Mouse (Mus musculus): Measurements from ENCODE around the gene Zscan10. TPM values are rescaled to one million over a fixed set of nuclear protein-coding genes. Genes with fewer than 3 reads are reported as not detected.
"Not testable (repeated sequence)": the region's sequence is repeated elsewhere in the genome, so short reads cannot be mapped to it uniquely, and the experiment has no call there.

Gene Zscan10
- polyA plus RNA-seq, 1 experiment: not detected

DNA sequence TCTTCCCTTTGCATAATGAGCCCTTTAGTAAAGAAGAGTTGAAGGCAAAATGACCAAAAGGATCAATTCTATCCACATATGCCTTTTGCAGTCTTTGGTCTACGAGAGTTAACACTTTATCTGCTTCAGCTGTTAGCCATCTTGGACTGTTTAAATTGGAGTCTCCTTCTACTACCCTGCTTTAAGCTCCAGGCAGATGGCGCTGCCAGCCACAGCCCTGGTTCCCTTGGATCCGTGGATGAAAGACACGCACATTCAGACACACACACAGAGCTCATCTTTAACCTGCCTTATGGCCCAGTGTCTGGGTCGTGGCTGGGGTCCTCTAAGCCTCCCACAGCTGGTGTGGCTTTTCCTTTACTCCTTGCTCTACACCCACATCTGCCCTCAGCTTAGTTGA is 29.6 kb upstream of the Zscan10 start:
- Histone ChIP-seq H3K27ac (replicated peaks; ENCODE audit: low read depth, low read length) (no peak overlapping the region), H3K4me1 (ENCODE audit: control insufficient read depth, insufficient read depth, insufficient read length, low read length) (no peaks in the 10 kb centered on the region), H3K4me3 (ENCODE audit: insufficient read depth, low read depth, low read length) (no peak overlapping the region)

DNA sequence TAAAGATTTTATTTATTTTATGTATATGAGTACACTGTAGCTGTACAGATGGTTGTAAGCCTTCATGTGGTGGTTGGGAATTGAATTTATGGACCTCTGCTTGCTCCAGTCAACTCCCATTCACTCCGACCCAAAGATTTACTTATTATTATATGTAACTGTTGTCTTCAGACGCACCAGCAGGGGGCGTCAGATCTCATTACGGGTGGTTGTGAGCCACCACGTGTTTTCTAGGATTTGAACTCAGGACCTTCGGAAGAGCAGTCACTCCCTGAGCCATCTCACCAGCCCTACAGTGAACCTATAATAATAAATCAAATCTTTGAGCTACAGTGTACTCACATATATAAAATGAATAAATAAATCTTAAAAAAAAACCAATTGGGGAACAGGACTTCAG is 28.6 kb upstream of the Zscan10 start:
- Histone ChIP-seq H3K27ac (replicated peaks; ENCODE audit: low read depth, low read length) (no peak overlapping the region), H3K4me1 (ENCODE audit: control insufficient read depth, insufficient read depth, insufficient read length, low read length) (no peaks in the 10 kb centered on the region), H3K4me3 (ENCODE audit: insufficient read depth, low read depth, low read length) (no peak overlapping the region)

DNA sequence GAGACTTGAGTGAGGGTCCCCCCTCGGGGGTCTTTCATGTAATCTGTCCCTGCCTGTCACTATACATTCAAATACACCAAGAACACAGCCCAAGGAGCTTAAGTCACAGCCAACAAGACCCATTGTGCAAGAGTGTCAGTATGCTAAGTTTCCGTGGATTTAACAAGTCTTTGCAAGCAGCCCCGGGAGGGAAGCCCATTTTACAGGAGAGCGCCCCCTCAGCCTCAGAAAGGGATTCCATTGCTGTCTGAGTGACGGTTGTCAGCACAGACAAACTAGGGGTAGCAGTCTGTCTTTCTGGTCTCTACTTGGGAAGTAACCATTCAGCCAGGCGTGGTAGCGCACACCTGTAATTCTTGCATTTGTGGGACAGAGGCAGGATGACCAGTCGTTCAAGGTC is 26.5 kb upstream of the Zscan10 start:
- no peak overlapping the region for H3K27ac ChIP-seq (replicated peaks; ENCODE audit: low read depth, low read length)
- H3K4me1 ChIP-seq (ENCODE audit: control insufficient read depth, insufficient read depth, insufficient read length, low read length): no peaks in the 10 kb centered on the region
- H3K4me3 ChIP-seq (ENCODE audit: insufficient read depth, low read depth, low read length): no peak overlapping the region

DNA sequence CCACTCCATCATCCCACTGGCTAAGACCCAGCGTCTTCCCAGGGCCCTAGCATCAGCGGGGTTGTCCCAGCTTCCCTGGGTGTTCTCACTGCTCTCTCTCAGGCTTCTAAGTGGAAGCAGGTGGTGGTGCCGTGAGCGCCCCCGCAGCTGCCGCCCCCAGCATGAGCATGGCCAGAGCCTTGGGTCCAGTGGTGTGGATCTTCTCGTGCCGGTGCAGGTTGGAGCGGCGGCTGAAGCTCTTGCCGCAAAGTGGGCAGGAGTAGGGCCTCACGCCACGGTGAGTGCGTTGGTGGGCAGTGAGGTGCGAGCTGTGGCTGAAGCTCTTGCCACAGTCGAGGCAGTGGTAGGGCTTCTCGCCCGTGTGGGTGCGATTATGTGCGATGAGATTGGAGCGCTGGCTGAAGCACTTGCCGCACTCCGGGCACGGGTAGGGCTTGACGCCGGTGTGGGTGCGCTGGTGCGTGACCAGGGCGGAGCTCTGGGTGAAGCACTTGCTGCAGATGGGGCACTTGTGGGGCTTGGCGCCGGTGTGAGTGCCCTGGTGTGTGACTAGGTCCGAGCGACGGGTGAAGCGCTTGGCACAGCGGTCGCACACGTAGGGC is 24.6 kb upstream of the Zscan10 start:
- H3K4me3 ChIP-seq (ENCODE audit: insufficient read depth, low read depth, low read length): no peak overlapping the region
- no peak overlapping the region for H3K27ac ChIP-seq (replicated peaks; ENCODE audit: low read depth, low read length)
- H3K4me1 ChIP-seq (ENCODE audit: control insufficient read depth, insufficient read depth, insufficient read length, low read length): no peaks in the 10 kb centered on the region

DNA sequence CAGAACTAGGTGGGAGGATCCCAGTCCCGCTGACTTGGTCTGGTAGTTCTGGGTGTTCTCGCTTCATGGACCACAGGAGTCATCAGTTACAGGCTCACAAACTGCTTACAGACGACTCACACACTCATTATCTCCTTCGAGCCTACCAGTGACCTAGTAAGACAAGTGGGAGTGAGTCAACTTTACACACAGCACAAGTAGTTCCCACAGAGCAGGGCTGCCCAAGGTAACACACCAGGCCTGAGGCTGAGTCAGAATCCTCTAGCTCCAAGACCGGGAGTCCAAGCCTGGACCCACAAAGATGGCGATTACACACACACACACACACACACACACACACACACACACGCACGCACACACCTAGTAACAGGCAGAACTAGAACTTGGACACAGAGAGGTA is 15.9 kb upstream of the Zscan10 start:
- no peak overlapping the region for H3K27ac ChIP-seq (replicated peaks; ENCODE audit: low read depth, low read length)
- peak overlapping the region; percentile 64; the same call in 1 of the 2 replicates for H3K4me3 ChIP-seq (ENCODE audit: insufficient read depth, low read depth, low read length)
- H3K4me1 ChIP-seq (ENCODE audit: control insufficient read depth, insufficient read depth, insufficient read length, low read length): peaks cover 5% of the 10 kb centered on the region; the same call in 1 of the 2 replicates

DNA sequence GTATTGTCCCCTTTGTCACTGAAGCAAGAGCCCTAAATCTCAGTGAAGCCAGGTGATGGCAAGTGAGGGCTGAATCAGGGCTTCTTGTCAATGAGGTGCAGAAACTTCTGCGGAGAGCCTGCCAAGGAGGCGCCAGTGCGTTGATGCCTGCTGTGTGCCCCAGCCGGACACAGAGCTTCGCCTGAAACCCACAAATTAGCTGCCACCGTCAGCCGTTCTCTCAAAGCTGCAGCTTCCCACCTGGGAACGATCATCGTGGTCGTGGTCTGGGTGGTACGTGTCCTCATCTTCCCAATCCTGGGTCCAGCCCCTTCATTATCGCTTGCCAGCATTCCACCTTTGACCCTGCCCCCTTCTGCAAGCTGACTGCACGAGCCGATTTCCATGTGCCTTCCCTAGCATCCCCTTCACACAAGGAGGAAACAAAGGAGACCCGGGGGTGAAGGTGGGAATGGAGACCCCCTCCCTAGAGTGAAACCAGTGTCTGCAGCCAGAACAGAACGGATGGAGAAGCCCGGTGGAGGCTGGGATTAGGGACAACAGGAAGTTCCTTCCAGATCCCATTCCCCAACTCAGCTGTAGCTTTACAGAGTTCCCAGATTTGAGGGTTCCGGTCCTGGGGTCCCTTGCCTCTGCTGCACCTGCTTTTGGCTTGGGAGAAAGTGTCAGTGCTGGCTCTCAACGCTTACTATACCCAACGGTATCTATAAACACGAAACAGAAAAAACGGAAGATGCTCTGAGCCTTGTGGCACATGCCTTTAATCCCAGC is 14.8 kb upstream of the Zscan10 start:
- H3K4me1 ChIP-seq (ENCODE audit: control insufficient read depth, insufficient read depth, insufficient read length, low read length): peaks cover 5% of the 10 kb centered on the region; the same call in 1 of the 2 replicates
- peak overlapping the region; percentile 64 for H3K4me3 ChIP-seq (ENCODE audit: insufficient read depth, low read depth, low read length)
- H3K27ac ChIP-seq (replicated peaks; ENCODE audit: low read depth, low read length): no peak overlapping the region

DNA sequence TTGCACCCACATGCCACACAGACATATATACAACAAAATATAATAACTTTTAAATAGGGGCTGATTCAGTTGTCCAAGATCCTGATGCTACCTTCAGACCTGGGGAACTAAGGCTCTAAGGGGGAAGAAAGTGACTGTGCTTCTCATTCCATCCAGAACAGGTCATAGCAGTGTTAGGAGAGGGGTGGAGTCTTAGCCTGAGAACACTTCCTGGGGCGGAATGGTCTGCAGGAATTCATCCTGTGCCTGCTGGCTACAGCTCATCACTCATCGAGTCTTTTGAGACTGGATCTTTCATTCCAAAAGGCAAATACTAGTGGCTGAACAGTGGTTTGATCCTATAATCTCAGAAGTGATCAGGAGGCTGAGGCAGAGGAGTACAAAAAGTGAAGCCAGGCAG is 13.4 kb upstream of the Zscan10 start:
- Histone ChIP-seq H3K27ac (replicated peaks; ENCODE audit: low read depth, low read length) (no peak overlapping the region), H3K4me3 (ENCODE audit: insufficient read depth, low read depth, low read length) (no peak overlapping the region), H3K4me1 (ENCODE audit: control insufficient read depth, insufficient read depth, insufficient read length, low read length) (peaks cover 5% of the 10 kb centered on the region; the same call in 1 of the 2 replicates)

DNA sequence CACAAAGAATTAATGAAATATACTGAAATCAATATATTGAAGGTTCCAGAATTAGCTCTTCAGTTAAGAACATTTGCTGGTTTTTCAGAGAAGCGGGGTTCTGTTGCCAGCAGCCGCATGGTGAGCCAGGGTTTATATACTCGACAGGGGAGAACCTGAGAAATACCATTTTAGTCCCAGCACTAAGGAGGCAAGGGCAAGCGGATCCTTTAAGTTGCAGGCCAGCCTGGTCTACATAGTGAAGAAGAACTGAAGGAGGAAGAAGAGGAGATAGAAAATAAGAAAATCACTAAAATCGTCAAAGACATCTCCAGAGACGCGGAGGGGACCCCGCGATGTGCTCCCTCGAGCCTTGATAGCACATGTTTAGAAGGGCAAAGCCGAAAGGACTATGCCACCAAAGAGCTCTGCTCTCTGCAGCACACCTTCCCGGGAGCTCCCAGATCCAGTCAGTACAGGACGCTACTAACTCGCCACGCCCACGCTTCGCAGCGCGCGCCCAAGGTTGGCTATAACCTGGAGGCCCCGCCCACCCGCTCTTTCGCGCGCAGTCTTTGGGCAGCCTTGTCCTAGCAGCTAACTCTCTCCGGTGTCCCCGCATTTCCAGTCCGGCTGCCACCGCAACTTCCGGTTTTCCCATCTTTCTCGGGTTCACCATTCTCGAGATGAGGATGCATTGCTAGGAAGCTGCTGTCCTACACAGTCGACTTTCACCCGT is 8.3 kb upstream of the Zscan10 start:
- no peaks in the 10 kb centered on the region; the same call in 1 of the 2 replicates for H3K4me1 ChIP-seq (ENCODE audit: control insufficient read depth, insufficient read depth, insufficient read length, low read length)
- H3K4me3 ChIP-seq (ENCODE audit: insufficient read depth, low read depth, low read length): peak overlapping the region; percentile 72
- 0 out of 2 replicates have a peak overlapping the region, but pooled peaks have one; percentile 9 for H3K27ac ChIP-seq (replicated peaks; ENCODE audit: low read depth, low read length)

DNA sequence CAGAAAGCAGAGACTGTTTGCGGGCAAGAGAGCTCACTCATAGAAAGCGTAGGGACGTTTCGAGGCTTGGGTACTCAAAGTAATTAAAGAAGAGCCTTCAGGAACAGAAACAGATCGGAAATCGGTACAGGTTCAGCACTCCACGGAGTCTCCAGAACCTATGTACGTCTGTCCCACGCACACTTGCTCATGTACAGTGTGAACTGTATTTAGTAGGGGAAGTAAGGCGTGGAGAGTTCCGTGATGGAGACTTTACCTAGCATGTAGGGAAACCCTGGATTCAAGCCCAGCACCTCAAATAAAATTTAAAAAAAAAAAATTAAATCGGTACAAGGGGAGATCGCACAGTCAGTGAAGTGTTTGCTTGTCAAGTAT is 7.7 kb upstream of the Zscan10 start:
- Histone ChIP-seq H3K4me3 (ENCODE audit: insufficient read depth, low read depth, low read length) (peak overlapping the region; percentile 72), H3K27ac (replicated peaks; ENCODE audit: low read depth, low read length) (0 out of 2 replicates have a peak overlapping the region, but pooled peaks have one; percentile 9), H3K4me1 (ENCODE audit: control insufficient read depth, insufficient read depth, insufficient read length, low read length) (no peaks in the 10 kb centered on the region; the same call in 1 of the 2 replicates)

DNA sequence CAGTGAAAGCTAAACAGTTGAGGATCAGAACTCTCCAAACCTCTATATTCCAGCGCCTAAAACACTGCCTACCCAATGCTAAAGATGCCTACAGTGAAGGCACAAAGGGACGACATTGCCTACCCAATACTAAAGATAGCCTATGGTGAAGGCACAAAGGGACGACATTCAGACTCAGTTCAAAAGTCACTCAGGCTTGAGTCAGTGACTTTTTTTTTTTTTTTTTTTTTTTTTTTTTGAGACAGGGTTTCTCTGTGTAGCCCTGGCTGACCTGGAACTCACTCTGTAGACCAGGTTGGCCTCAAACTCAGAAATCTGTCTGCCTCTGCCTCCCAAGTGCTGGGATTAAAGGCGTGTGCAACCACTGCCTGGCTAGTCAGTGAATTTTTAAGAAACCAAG is 5.5 kb upstream of the Zscan10 start:
- not testable (repeated sequence) for H3K27ac ChIP-seq (replicated peaks; ENCODE audit: low read depth, low read length); H3K4me3 ChIP-seq (ENCODE audit: insufficient read depth, low read depth, low read length); H3K4me1 ChIP-seq (ENCODE audit: control insufficient read depth, insufficient read depth, insufficient read length, low read length)

DNA sequence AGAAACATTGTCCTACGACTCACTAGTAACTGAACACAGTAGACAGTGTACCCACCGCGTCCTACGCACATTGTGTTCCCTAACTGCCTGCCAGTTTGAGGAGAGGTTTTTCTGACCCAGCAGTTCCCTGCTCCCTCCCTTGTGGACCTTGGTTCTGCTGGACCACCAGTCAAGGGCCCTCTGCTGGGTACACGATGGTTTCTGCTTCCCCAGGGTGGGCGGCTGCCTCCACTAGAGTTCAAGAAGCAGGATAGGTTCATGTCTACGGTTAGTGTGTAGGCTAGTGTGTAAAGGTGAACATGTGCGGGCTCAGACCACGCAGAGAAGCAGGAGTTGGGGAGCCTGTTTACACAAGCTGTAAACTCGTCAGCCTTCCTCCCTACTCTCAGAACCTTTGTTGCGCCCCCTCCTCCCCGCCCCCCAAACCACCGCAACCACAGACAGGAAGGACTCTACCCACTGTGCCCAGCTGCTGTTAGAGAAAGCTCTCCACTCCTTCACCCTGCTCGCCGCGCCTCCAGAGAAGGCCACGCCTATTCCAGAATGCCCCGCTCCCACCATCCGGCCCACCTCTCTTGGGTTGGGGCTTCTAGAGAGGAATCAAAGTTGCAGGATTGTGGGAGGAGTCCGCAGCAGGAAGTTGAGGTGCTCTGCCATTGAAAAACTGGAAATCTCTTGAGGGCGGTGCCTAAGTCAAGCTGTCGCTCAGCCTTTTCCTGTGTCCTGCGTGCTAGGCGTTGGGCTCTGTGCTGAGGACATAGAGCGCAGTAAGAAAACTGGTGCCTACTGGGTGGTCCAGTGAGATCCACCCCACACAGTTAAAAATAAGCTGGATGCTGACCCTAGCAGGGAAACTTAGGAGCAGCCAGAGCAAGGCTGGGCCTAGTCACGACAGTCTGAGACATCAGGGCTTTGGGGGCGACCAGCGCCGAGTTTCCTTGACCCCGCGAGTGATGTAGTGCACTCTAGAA is 1.8 kb upstream of the Zscan10 start, which contains the start of gene Zfp13:
Gene Zfp13 (minus strand): TSS at position 906 of the 971 bp plus-strand sequence.
- Histone ChIP-seq H3K4me1 (ENCODE audit: control insufficient read depth, insufficient read depth, insufficient read length, low read length) (0 out of 2 replicates have a peak, but pooled peaks cover 3% of the 10 kb centered on the region), H3K4me3 (ENCODE audit: insufficient read depth, low read depth, low read length) (peak within 1 kb of the TSS; percentile 67), H3K27ac (replicated peaks; ENCODE audit: low read depth, low read length) (peak within 1 kb of the TSS; percentile 88)

DNA sequence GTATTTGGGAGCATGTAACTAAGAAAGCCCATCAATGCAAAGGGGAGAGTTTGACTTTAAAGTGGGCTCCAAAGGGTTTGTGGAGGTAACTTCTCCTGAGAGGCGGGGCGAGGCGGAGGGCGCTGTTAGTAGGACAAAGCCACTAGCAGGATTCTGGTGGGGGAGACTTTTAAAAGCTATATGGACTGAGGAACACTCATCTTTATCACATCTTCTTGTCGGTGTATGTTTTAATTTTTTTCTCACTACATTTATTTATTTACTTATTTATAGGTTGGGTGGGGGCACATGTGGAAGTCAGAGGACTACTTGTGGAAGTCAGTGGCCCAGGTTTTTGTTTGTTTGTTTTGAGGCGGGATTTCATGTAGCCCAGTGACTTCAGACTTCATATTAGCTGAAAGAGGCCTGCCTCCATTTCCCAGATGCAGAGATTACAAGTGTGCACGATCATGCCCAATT is 1.0 kb upstream of the Zscan10 start:
- H3K4me1 ChIP-seq (ENCODE audit: control insufficient read depth, insufficient read depth, insufficient read length, low read length): 0 out of 2 replicates have a peak, but pooled peaks cover 3% of the 10 kb centered on the region
- peak overlapping the region; percentile 67 for H3K4me3 ChIP-seq (ENCODE audit: insufficient read depth, low read depth, low read length)
- peak overlapping the region; percentile 88 for H3K27ac ChIP-seq (replicated peaks; ENCODE audit: low read depth, low read length)

DNA sequence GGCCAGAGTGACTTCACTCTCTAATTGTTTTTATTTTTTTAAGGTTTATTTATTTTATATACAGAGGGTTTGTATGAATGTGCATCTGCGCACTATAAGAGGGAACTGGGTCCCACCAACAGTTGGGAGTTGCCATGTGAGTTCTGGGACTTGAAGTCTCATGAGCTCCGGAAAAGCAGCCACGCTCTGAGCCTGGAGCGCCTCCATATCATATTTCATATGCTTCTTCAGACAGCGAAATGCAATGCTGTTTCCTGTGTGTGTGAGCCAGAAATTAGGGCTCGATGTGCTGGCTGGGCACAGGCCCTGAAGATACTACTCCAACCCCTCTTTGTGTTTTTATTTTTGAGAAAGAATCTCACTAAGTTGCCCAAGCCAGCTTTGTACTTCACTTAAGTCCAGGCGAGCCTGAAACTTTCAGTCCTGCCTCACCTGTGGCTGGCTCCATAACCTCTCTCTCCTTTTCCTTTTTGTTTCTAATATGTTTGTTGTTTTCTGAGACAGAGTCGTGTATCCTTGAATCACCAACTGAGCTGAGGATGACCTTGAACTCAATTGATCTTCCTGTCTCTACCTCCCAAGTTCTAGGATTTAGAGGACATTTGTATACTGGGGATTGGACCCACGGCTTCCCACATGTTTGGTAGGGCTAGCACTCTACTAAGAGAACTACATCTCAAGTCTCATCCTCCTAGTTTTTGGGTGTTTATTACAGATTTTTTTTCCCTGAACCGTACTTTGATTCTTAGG is 1.4 kb downstream of the Zscan10 start:
- Histone ChIP-seq H3K4me1 (ENCODE audit: control insufficient read depth, insufficient read depth, insufficient read length, low read length) (0 out of 2 replicates have a peak, but pooled peaks cover 3% of the 10 kb centered on the region), H3K27ac (replicated peaks; ENCODE audit: low read depth, low read length) (no peak overlapping the region), H3K4me3 (ENCODE audit: insufficient read depth, low read depth, low read length) (no peak overlapping the region)

DNA sequence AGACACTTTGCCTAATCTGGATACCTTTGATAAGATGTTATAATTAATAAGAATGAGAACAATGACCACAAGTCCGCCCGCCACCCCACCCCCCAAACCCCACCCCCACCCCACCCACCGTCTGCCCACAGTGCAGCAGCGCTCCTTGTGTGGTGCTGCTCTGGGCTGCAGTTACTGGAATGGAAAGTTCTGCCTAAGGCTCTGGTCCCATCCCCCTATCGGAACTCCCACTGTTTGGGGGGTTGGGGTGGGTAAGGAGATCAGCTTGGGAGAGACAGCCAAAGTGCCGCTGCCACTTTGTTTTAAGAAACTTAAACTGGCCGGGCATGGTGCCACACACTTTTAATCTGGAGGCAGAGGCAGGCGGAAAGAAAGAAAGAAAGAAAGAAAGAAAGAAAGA is 2.4 kb downstream of the Zscan10 start:
- Histone ChIP-seq H3K4me1 (ENCODE audit: control insufficient read depth, insufficient read depth, insufficient read length, low read length) (0 out of 2 replicates have a peak, but pooled peaks cover 3% of the 10 kb centered on the region), H3K27ac (replicated peaks; ENCODE audit: low read depth, low read length) (no peak overlapping the region), H3K4me3 (ENCODE audit: insufficient read depth, low read depth, low read length) (no peak overlapping the region)

Measured in brown adipose tissue, adult 24 weeks (tissue).